Mouse (Mus musculus): ENCODE data around the gene Jak3.
A peak's percentile ranks its signal among the peaks of the same experiment; 100 is the strongest.
"Not testable (repeated sequence)": the region's sequence is repeated elsewhere in the genome, so short reads cannot be mapped to it uniquely, and the experiment has no call there.

The Jak3 gene

DNA sequence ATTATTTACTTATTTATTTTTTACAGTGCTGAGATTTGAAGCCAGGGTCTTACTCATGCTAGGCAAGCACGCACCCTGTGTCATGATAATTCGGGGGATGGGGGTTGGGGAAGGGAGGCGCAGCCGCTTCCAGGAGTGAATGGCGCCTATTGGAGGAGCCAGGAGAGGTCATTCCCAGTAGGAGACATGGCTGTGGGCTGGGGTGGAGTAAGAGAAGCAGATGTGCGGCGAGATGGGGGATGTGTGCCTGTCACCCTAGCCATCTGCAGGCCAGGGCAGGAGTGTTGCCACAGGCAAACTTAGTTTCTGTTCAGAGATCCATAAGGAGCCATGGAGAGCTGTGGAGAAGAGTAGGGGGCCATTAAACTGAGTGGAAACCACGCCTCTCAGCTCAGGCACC lies 11.5 kb downstream of the Jak3 start:
- DNase-seq = no peak

DNA sequence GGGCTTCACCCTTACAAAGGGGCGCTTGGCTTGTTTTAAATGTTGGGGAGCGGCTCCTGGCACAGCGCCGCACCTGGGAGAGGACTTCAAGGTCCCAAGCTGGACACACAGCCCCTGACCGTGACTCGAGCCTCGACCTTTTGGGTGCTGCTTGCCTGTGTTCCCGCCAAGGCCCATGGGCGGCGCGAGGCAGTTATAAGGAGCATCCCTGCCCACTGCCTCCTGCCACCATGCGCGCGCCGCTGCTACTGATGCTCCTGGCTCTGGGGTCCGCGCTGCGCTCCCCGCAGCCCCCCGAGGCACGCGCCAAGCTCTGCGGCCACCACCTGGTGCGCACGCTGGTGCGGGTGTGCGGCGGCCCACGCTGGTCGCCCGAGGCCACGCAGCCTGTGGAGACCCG lies 12.9 kb downstream of the Jak3 start, which contains the start of gene Insl3:
Insl3 (plus strand) TSS at position 187 of the 400 bp plus-strand sequence.
- no peak for DNase-seq

DNA sequence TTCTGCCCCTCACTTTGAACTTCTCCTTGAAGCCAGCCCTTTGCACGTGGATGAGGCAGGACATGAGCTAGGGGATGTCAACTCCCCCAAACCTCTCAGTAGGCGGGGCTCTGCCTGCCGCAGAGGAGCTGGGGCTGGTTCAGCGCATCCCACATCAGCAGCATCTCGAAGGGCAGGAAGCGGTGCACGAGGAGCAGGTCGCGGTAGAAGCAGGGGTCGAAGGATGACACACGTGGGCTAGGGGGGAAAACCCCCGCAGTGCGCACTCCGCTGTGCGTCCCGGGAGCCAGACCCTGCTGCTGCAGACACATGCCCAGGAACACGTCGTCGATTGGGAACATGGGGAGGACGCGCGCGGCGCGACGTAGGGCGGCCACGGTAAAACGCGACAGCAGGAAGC lies 16.4 kb downstream of the Jak3 start:
- no peak for DNase-seq

DNA sequence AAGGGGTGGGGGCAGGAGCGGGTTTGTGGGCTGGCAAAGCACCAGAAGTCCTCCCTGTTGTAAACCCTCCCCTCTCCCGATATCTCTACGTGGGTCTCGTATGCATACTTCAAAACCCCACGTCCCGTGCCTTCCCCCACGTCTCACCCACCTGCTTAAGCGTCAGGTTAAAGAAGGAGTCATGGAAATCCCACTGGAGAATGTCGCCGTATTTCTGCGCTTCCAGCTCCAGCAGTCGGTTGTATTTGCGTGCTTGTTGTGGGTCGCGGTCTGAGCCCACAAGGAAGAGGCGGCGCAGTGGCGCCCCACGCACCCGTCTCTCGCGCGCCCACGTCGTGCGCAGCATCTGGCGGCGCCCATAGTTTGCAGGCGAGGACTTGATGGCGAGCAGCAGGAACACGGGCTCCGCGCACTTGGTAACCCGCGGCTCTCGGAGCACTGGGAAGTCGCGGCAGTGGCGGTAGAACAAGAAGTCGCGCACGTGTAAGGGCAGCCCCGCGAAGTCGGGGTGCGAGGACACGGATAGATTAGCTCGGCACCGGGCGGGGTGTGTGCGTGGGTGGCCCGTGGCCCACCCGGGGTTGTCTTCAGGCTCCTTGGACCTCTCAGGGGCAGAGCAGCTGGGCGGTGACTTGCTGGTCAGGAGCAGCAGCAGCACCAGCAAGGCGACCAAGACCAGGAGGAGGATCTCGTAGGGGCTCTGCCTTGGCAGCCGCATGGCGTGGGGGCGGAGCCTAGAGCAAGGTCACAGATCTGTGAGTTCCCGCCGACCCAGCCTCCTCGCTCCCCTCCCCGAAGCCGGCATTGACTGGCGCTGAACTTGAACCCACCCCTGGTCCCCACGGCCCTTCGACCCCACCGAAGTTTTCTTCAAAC lies 17.3 kb downstream of the Jak3 start:
- DNase-seq = no peak

DNA sequence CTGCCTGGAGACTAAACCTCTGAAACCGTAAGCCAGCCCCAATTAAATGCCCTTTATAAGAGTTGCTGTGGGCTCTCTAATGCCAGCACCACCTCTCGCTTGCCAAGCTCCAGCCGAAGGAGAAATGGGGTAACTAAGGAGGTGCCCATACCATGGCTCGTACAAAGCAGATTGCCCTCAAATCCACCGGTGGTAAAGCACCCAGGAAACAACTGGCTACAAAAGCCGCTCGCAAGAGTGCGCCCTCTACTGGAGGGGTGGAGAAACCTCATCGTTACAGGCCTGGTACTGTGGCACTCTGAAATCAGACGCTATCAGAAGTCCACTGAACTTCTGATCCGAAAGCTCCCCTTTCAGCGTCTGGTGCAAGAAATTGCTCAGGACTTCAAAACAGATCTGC lies 19.4 kb downstream of the Jak3 start:
- DNase-seq = not testable (repeated sequence)

DNA sequence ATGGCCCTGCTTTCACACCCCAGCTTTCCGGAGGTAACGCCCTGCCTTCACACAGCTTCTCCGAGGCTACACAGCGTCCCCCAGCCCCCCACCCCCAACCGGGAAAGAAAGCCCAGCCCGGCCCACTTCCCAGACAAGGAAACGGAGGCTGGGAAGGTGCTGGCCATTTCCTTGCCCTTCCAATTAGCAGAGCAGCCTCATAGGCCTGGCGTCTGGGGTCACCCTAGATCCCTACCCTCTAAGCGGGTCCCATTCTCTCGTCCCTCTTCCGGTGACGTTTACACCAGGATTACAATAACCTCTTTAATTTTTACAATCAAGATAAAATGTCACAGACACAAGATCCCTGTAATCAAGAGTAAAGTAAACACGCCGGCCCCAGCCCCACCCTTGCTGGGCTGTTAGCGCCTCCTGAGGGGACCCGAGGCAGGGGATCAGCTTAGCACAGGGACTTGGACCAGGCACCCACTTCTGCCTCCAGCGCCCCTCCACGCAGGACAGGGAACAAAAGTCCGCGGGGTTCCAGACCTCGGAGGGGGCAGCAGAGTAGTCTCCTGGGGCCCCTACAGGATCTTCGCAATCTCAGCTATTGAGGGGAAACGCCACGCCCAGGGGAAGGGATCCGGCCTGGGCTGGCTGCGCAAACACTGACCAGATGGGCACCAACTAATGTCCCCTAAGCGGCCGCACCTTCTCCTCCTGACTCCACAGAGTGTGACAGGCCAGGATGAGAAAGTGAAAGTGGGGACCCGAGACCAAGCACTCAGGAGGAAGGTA lies 24.6 kb downstream of the Jak3 start:
- peak; percentile 58 to 64 for DNase-seq

DNA sequence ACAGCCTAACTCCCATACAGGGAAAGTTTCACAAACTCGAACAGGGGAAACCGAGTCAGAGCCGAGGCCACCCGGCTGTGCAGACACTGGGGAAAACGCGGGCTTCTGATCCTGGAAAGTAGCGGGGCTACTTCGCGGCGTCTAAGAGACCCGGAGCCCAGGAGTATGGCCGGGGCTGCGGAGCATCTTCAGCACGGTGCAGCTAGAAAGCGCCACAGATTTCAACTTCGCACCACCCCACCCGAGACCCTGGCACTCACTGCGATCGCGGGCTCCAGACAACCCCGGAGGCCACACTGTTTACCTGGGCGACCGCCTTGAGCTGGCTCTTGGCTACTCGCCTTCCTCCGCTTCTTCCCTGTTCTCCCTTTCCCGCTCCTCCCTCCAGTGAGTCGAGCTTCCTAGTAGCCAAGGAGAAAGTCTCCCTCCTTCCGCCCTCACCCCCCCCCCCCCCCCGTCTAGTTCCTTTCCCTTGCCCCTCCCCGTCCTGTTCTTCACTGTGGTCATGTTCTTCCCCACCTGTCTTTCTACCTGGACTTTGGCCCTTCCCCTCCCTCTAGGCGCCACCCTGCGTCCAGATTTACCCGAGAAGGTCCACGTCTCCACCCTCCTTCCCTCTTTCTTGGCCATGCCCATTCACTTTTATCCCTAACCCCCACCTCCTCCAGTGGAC lies 25.5 kb downstream of the Jak3 start, which contains the start of gene B3gnt3:
B3gnt3 (minus strand) TSS at position 376 of the 673 bp plus-strand sequence.
- DNase-seq = no peak

DNA sequence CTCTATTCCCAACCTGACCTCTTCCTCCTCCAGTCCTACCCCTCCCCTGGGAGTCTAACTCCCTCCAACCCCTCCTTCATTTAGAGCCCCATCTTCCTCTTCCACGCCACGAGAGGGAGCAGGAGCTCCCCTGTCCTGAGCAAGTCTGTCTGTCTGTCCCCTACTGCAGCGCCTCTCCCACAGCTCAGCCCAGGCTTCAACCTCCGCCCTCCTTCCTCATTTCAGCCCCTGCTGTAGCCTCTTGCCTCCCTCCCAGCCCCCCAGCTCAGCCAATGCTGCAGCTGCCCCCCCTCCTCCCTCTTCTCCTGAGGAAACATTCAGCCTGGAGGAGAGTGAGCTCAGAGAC lies 26.0 kb downstream of the Jak3 start:
- no peak for DNase-seq

DNA sequence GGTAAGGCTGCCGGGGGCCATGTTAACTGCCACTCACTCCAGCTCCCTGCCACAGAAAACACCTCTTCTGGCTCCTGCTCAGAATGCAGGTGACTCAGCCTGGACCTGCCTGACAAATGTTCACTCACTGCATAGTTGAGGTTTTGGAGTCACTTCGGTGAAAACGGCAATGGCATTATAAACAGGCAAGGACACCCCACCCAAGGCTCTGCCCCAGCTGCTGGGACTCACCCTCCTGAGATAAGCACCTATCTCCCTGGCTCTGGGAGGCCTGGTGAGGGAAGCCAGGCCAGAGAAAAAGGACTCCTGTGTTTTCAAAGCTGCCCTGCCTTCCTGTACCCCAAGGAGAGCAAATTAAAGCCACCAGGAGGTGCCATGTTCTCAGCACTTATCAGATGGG lies 26.8 kb downstream of the Jak3 start:
- DNase-seq = no peak

DNA sequence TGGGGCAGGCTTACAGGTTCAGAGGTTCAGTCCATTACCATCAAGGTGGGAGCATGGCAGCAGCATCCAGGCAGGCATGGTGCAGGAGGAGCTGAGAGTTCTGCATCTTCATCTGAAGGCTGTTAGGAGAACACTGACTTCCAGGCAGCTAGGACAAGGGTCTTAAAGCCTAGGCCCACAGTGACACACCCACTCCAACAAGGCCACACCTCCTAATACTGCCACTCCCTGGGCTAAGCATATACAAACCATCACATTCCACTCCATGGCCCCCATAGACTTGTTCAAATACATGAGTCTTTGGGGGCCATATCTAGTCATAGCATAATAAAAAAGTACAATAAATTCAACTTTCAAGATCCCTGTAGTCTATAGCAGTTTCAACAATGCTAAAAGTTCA lies 27.3 kb downstream of the Jak3 start:
- DNase-seq = not testable (repeated sequence)

DNA sequence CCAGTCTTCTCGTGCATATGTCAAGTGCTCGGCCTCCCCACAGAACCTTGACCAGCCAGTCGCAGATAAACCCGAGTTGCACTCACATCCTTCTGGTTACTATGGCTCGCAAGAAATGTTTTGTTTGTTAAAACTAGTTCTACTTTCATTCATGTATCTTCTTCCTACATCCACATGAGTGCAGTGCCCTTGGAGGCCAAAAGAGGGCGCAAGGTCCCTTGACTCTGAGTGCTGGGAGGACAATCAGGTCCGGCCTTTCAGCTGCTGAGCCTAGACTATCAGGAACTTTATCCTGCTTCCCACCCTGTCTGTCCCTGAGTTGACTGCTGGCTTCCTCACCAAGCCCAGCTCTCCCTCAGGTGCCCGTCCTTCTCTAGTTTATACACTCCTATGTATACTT lies 31.8 kb downstream of the Jak3 start:
- DNase-seq = no peak

DNA sequence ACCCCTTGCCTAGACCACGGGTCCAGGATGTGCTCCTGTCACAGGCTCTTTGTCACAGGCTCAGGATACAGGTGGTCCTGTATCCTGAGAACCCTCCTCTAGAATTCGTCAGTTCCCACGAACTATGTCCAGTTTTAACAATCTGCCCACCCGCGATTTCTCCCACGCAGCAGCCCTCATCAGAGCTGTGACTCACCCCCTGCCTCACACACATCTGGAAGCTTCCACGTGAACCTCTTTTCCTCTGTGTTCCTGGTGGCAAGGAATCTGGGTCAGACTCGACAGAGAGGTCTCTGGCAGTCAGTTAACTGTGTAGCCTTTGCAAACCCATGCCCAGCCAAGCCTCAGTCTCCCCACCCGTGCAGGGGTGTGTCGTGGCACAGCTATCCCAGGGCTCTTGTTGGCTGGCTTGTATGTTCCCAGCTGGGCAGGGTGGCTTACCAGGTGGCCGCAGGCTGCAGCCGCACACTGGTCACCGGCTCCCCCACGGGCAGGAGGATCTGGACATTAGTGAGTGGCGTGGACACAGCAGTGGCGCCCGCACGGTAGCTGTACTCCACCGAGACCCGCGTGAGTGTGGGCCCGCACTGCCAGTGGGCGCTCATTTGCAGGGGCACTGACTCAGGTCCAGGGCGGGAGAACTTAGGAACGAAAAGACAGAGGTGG lies 33.2 kb downstream of the Jak3 start:
- DNase-seq = no peak

DNA sequence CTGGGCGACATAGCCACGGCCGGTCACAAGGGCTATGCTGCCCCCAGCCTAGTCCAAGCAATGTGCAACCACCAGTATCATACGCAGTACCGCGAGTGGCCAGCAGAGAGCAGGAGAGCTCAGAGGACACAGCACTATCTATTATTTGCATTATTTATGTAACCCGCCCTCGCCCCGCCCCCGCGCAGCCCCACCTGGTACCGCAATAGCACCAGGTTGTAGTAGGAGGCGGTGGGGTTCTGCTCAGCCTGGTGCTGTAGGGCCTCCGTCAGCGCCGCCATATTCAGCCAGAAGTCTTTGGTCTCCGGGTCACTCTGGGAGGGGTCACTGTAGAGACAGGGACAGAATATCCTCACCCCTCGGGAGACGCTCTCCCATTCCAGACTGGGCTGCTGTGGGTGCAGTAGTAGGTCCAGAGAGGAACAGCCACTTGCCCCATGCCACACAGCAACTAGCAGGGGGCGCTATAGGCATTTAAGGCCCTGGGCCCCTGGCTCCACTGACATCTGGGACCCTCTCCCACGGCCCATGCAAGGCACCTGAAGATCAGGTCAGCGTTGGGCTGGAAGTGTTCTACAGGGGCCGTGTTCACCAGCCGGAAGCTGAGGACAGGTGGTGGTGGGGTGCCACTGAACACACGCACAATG lies 33.8 kb downstream of the Jak3 start:
- peak; percentile 74 to 80 for DNase-seq

DNA sequence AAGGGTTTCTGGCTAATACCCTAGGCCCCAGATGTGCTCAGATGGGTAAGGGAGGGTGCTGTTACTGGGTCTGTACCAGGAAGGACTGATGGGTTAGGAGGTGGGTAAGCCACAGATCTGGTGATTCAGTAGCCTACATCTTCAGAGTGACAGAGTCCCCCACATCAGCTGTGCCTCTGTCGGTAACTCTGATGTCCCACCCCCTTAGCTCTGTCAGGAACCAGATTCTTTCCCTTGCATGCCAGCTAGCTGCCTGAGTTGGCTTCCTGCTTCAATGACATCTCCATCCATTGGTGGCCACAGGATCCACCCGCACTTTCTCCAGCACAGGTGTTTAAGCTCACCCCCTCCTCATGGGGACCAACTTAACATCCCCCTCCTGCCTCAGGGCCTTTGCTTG lies 35.5 kb downstream of the Jak3 start:
- DNase-seq = no peak

DNA sequence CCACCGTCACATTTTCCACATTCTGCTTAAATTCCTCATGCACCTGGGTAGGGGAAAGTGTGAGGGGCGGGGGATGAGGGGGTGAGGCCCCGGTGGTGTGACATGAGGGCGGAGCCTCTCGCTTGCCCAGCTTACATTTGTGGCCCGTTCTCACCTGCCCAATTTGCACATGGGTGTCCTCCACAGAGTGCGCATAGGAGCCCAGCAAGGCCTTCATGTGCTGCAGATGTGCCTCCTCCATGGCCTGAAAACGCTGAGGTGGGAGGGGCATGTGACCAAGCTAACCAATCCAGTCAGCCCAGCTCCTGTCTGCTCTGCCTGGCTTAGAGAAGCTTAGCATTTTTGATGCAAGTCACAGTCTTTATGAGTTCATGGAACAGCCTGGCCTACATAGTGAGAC lies 39.4 kb downstream of the Jak3 start:
- DNase-seq = no peak

DNA sequence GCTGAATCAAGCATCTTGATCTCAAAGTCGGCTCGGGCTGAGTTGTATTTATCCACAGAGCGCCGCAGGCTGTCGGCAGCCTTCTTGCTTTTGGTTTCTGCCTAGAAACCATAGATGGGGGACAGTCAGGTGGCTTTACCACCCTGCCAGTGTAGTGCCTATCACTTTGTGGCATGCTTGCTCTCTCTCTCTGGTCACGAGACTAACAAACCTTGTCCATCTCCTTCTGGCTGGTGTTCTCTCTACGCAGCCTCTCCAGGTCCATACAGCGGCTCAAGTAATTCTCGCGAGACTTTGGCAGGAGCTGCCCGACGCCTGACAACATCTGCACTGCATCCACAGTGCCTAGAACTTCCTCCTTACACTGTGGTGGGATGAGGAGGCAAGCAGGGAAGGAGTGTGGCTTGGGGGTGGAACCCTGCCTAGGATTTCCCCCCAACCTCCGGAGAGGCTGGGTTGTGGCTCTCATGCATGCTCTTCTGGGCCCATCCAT lies 40.5 kb downstream of the Jak3 start:
- DNase-seq = no peak

DNA sequence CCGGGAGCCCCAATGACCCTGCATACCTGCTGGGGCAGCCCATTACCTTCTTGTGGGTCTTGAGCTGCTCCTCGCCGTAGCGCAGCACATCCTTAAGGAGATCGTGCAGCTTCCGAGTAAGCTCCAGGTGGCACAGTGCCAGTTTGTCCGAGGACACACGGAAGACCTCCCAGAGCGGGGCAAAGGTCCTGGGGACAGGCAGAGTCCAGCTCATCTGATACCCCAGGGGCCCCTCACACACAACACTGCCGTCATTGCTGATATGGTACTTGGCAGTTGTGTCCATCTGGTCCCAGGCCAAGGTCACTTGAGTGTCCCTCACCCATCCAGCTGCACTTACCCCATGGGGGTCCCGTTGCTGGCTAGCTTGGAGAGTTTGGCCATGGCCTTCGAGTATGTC lies 41.0 kb downstream of the Jak3 start:
- DNase-seq = no peak

DNA sequence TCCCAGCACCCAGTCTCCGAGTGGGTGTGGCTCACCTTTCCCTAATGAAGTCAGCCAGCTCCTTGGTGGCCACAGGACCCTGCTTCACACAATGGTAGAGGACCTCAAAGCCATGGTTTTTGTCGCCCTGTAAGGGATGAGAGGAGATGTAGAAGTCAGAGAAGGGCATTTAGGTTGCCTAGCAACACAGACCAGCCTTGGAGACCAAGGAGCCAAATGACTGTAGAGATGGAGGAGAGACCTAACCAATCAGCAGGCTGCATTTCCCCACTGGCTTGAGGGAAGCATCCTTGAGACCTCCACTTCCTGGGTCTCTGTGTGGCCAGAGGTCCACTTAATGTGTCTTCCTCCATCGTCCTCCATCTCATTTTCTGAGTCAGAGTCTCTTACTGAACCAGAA lies 42.2 kb downstream of the Jak3 start:
- DNase-seq = no peak

DNA sequence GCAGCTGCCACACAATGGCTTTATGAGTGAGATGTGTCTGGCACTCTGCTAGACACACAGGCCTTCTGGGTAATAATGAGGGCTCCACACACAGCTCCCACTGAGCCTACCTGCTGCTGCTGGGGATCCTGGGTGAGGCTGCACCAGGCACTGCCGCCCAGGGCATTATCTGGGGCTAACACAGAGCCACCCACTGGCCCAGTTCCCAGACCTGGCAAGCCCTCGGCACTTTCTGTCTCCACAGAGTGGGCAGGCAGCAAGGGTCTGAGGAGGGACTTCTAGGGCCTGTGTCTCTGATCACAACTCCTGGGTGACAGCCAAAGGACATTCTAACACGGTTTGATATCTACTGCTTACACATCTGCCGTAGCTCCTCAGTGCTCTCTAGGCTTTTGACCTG lies 43.1 kb downstream of the Jak3 start:
- no peak for DNase-seq

DNA sequence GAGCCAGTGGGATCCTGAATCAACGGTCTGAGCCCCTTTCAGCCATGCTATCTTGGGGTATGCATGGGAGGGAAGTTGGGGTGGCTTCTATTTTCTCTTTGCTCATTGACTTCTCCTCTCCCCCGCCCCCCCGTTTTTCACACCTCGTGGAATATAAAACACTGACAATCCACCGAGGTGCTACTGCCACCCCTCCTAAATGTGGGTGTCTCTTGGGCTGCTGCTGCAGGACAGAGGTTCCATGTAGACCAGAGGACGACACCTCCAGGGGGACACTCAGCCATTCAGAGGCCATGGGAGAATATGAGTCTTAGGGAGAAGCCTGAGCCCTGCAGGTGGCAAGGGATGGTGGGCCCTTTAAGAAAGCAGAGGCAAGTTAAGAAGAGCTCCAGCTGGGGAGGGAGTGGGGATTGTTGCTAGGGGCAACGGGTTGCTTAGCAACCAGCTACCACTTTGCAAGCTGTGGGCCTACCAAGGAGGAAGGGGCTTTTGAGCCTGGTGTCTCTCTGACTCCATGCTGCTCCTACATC lies 43.9 kb downstream of the Jak3 start:
- DNase-seq = no peak

DNA sequence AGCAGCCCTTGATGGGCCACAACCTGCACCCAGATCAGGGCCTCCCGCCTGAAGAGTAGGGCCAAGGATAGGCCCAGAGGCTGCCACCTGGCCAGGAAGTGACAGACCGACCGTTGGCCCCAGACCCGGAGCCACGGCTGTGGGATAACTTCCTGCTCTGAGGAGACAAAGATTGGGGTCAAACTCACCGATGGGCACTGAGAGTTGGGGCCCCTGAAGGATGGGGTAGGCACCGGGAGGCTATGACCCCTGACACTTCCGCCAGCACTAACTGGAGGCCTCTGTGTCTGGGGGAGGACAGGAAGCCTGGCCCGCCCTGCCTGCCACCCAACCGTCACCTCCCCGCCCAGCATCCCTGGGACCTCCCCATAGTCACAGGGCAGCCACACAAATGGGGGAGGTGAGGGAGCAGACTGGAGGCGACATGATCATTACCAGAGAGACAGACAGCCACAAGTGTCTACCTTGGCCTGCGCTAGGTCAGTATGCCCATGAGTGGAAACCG lies 47.0 kb downstream of the Jak3 start:
- peak in 1 of 2 experiments; percentile 52 for DNase-seq

DNA sequence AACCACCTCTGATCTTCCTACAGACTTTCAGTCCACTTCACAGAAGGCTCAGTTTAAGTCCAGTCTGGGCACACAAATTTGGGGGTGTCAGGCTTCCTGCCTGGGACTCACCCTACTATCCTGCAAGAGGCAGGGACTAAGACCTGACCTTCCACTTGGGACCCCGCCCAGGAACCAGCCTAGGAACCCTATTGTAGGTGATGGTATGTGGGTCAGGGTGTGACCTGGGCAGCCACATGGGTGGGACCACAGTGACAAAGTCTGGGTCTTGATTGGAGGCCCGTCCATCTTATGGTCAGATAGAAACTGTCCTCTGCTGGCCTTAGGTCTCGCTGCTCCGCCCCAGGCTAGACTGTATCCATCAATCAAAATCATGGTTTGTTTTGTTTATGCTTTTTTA lies 48.3 kb downstream of the Jak3 start:
- DNase-seq = no peak

Measured in lung, adult 18-20 months (tissue).